ENCODE assay signal across 13 mouse cellular contexts in the genomic region with DNA sequence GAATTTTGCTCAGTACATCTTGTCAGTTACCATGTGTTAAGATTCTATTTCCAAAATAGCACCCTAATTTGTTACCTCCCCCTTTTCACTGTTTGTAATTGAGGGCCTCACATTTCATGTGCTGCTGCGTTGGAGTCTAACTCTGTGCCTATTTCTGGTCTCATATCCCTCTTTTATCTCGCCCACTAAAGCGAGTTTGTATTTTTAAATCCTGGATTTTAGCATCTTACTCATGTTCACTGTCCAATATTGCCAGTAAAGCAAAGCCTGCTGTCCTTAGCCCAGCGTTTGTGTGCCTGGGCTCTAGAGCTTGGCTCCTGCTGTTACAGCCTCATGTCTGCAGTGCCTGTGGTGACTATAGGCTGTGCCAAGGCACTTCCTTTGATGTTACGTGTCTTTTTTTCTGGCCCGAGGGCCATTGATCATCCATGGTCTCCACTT.
DNase-seq lines count a peak whose midpoint lies in the region; ATAC-seq and TF ChIP-seq lines count a peak whose summit lies in the region.
"Had no signal": no experiment of that assay in that cellular context is flagged by ENCODE, and none has a peak within 500 bp of the region (broad histone marks: within the 10 kb centered on the region; RNA-seq: fewer than 3 reads in every experiment).

No protein-coding gene starts in this region.

- H3K27me3 ChIP-seq in midbrain, embryonic 16.5 days (ENCODE audit: control insufficient read depth, insufficient read depth, low read depth, low read length): no peaks in the 10 kb centered on the region
- H3K27me3 ChIP-seq in midbrain, embryonic 11.5 days (ENCODE audit: control insufficient read depth, insufficient read depth, low read length): no peaks in the 10 kb centered on the region
- H3K27me3 ChIP-seq: limb, embryonic 13.5 days had no signal

- no peak overlapping the region for H3K9ac ChIP-seq in midbrain, embryonic 16.5 days (ENCODE audit: low read depth, low read length)
- H3K9ac ChIP-seq in midbrain, embryonic 11.5 days (ENCODE audit: low read length): no peak overlapping the region
- H3K9ac ChIP-seq: limb, embryonic 13.5 days had no signal

- H3K9me3 ChIP-seq in midbrain, embryonic 16.5 days (replicated peaks; ENCODE audit: control insufficient read depth, low read length, poor library complexity, severe bottlenecking): no peaks in the 10 kb centered on the region
- no peaks in the 10 kb centered on the region for H3K9me3 ChIP-seq in midbrain, embryonic 11.5 days (ENCODE audit: control insufficient read depth, low read length)
- H3K9me3 ChIP-seq: forebrain, embryonic 10.5 days; limb, embryonic 13.5 days had no signal

- intact Hi-C loops in gastrocnemius, adult 2 months (cut with DNase I): loop anchor here (5.0 kb wide), 1 partner anchor 70 kb away; a partner anchor contains a TSS
- intact Hi-C loops in gastrocnemius, postnatal 14 days (cut with DNase I; ENCODE audit: low total_unique reads): no loop called here

- WGBS in midbrain, embryonic 16.5 days: 58% methylated on average over 6 of the region's 6 CpGs
- WGBS in midbrain, embryonic 11.5 days: 81% methylated on average over 6 of the region's 6 CpGs

- H3K4me1 ChIP-seq in midbrain, embryonic 16.5 days (ENCODE audit: control insufficient read depth, insufficient read depth, low read length): peaks cover 16% of the 10 kb centered on the region
- no peaks in the 10 kb centered on the region for H3K4me1 ChIP-seq in midbrain, embryonic 11.5 days (ENCODE audit: control insufficient read depth, insufficient read depth, low read length)
- H3K4me1 ChIP-seq: forebrain, embryonic 10.5 days had no signal

- DNase-seq in gastrocnemius, adult 2 months: no peak
- no peak for DNase-seq in gastrocnemius, postnatal 14 days
- no peak for DNase-seq in midbrain, embryonic 11.5 days (ENCODE audit: low spot score, missing footprints)
- peak; percentile 15 to 18 for DNase-seq in left cerebral cortex, adult 18-20 months (ENCODE audit: low spot score in 2 of 2)
- no peak for DNase-seq in thymus, postnatal 0 days (ENCODE audit: low spot score)
- no peak for DNase-seq in kidney, adult 9 months
- DNase-seq: embryo, embryonic 11 days; kidney, postnatal 36 days had no signal

- H3K4me2 ChIP-seq in midbrain, embryonic 16.5 days (ENCODE audit: low read length): no peak overlapping the region
- no peak overlapping the region for H3K4me2 ChIP-seq in midbrain, embryonic 11.5 days
- H3K4me2 ChIP-seq: limb, embryonic 13.5 days had no signal

- H3K4me3 ChIP-seq in gastrocnemius, adult 2 months: peak overlapping the region; percentile 11; the same call in 1 of the 2 replicates
- no peak overlapping the region for H3K4me3 ChIP-seq in midbrain, embryonic 16.5 days (ENCODE audit: low read depth, low read length)
- H3K4me3 ChIP-seq in midbrain, embryonic 11.5 days (ENCODE audit: low read depth, low read length): no peak overlapping the region
- H3K4me3 ChIP-seq: forebrain, embryonic 10.5 days; limb, embryonic 13.5 days had no signal

- no peaks in the 10 kb centered on the region for H3K36me3 ChIP-seq in midbrain, embryonic 16.5 days (ENCODE audit: control insufficient read depth, insufficient read depth, low read length)
- H3K36me3 ChIP-seq in midbrain, embryonic 11.5 days (ENCODE audit: control insufficient read depth, insufficient read depth, low read length): no peaks in the 10 kb centered on the region
- H3K36me3 ChIP-seq: forebrain, embryonic 10.5 days; limb, embryonic 13.5 days had no signal

- no peak for TF ChIP-seq CTCF in gastrocnemius, adult 2 months (IDR thresholded peaks at IDR 0.05)

- no peak for ATAC-seq in midbrain, embryonic 16.5 days
- ATAC-seq in midbrain, embryonic 11.5 days (ENCODE audit: low FRiP score): no peak
- ATAC-seq: inflammation-experienced regulatory T-cells, adult 6 months had no signal

- H3K27ac ChIP-seq in gastrocnemius, adult 2 months: peak overlapping the region; percentile 82
- H3K27ac ChIP-seq in midbrain, embryonic 16.5 days (ENCODE audit: low read length): 0 out of 2 replicates have a peak overlapping the region, but pooled peaks have one; percentile 5
- no peak overlapping the region for H3K27ac ChIP-seq in midbrain, embryonic 11.5 days (ENCODE audit: low read depth, low read length)
- H3K27ac ChIP-seq: forebrain, embryonic 10.5 days; limb, embryonic 13.5 days; macrophage had no signal

Comparison
In these comparisons a context has a peak if more than half of its experiments do, and no peak if none do; other contexts are left out.
1. DNase-seq: peak in left cerebral cortex, adult 18-20 months (2 of 2); none in gastrocnemius, adult 2 months (single experiment), gastrocnemius, postnatal 14 days (single experiment), midbrain, embryonic 11.5 days (single experiment), thymus, postnatal 0 days (single experiment) and kidney, adult 9 months (single experiment).